Comparison of ENCODE assay signal across 8 mouse cellular contexts in genomic region chr1:72874287-72875211, GRCm38 (mm10). TPM values are rescaled to one million over a fixed set of nuclear protein-coding genes. Genes with fewer than 3 reads are reported as not detected.
A peak's percentile ranks its signal among the peaks of the same experiment; 100 is the strongest.
DNase-seq lines count a peak whose midpoint lies in the region; ATAC-seq and TF ChIP-seq lines count a peak whose summit lies in the region.

Igfbp5 (minus strand) TSS chr1:72874884.

- no peak for TF ChIP-seq EP300 in MEL (IDR thresholded peaks at IDR 0.05; ENCODE audit: low read depth in 1 of 2, low read length in 2 of 2)

- TF ChIP-seq RAD21 in MEL (IDR thresholded peaks at IDR 0.05; ENCODE audit: low read depth, low read length) = no peak

- no peaks in the 10 kb centered on the region for H3K9me3 ChIP-seq in MEL (replicated peaks; ENCODE audit: insufficient read depth, low read length)
- H3K9me3 ChIP-seq in hindbrain, embryonic 12.5 days (replicated peaks) = no peaks in the 10 kb centered on the region

- peak; percentile 49 for ATAC-seq in hindbrain, embryonic 12.5 days (ENCODE audit: low FRiP score)

- no peak for TF ChIP-seq POLR2A in MEL (IDR thresholded peaks at IDR 0.05; ENCODE audit: control insufficient read depth in 1 of 2, insufficient read depth in 1 of 2, low read depth in 1 of 2, low read length in 2 of 2, poor library complexity in 1 of 2)
- peak; percentile 52; the same call in 1 of the 2 replicates for TF ChIP-seq POLR2A in cerebellum, adult 2 months (IDR thresholded peaks at IDR 0.05; ENCODE audit: borderline replicate concordance, insufficient read depth, low read length)

- H3K27ac ChIP-seq in MEL (ENCODE audit: control insufficient read depth, low read depth, low read length) = no peak within 1 kb of the TSS
- peak within 1 kb of the TSS; percentile 99 for H3K27ac ChIP-seq in cerebellum, adult 2 months (ENCODE audit: insufficient read depth, low read length)
- peak within 1 kb of the TSS; percentile 79 for H3K27ac ChIP-seq in hindbrain, embryonic 12.5 days

- H3K4me1 ChIP-seq in MEL (ENCODE audit: control insufficient read depth in 1 of 2, insufficient read depth in 2 of 2, low read length in 2 of 2) = peaks cover 2 to 3% of the 10 kb centered on the region in 2 experiments
- peaks cover 10% of the 10 kb centered on the region for H3K4me1 ChIP-seq in cerebellum, adult 2 months (ENCODE audit: control insufficient read depth, insufficient read depth, low read length)
- peaks cover 58% of the 10 kb centered on the region for H3K4me1 ChIP-seq in hindbrain, embryonic 12.5 days

- no peaks in the 10 kb centered on the region for H3K79me2 ChIP-seq in MEL (ENCODE audit: control insufficient read depth, insufficient read depth, low read length, poor library complexity)

- TF ChIP-seq CTCF in MEL (IDR thresholded peaks at IDR 0.05 in 2 of 3, conservative IDR thresholded peaks at IDR 0.05 in 1 of 3; ENCODE audit: control insufficient read depth in 1 of 3, insufficient read depth in 1 of 3, low read depth in 2 of 3, low read length in 3 of 3, poor library complexity in 1 of 3, severe bottlenecking in 1 of 3) = no peak
- TF ChIP-seq CTCF in cerebellum, adult 2 months (IDR thresholded peaks at IDR 0.05; ENCODE audit: borderline replicate concordance, insufficient read depth, low read depth, low read length) = no peak

- no peaks in the 10 kb centered on the region for H3K27me3 ChIP-seq in MEL (ENCODE audit: control insufficient read depth in 1 of 2, insufficient read depth in 2 of 2, low read length in 2 of 2)
- no peaks in the 10 kb centered on the region for H3K27me3 ChIP-seq in cerebellum, adult 2 months (ENCODE audit: control insufficient read depth, insufficient read depth, low read length)
- H3K27me3 ChIP-seq in hindbrain, embryonic 12.5 days = peaks cover 31% of the 10 kb centered on the region

- peaks cover 0 to 3% of the 10 kb centered on the region in 2 experiments; a peak in 2 of 4 replicates for H3K36me3 ChIP-seq in MEL (ENCODE audit: control insufficient read depth in 1 of 2, insufficient read depth in 2 of 2, low read length in 2 of 2)
- H3K36me3 ChIP-seq in hindbrain, embryonic 12.5 days = no peaks in the 10 kb centered on the region

- DNase-seq in MEL (ENCODE audit: low read depth, low spot score) = peak; percentile 45
- DNase-seq in cerebellum, adult 2 months = peak; percentile 77 to 79
- peak; percentile 42 to 59 for DNase-seq in frontal cortex, postnatal 14 days (ENCODE audit: low spot score in 2 of 2)
- DNase-seq in layer of hippocampus, postnatal 25 days (ENCODE audit: extremely low spot score in 1 of 2, low spot score in 1 of 2) = peak in 1 of 2 experiments; percentile 71
- DNase-seq in lung, postnatal 14 days = peak; percentile 84
- peak; percentile 93 for DNase-seq in skeletal muscle tissue, adult 2 months (ENCODE audit: low read depth, low spot score)
- no peak for DNase-seq in spleen, adult 12 weeks (ENCODE audit: low spot score)

- H3K9ac ChIP-seq in MEL (ENCODE audit: control insufficient read depth, low read depth, low read length, poor library complexity, severe bottlenecking) = no peak within 1 kb of the TSS
- peak within 1 kb of the TSS; percentile 76 for H3K9ac ChIP-seq in hindbrain, embryonic 12.5 days

- WGBS in cerebellum, adult 2 months = 2% methylated on average over 38 of the region's 38 CpGs
- WGBS in hindbrain, embryonic 12.5 days = under 1% methylated on average over 38 of the region's 38 CpGs

- no peak within 1 kb of the TSS for H3K4me3 ChIP-seq in MEL (ENCODE audit: control insufficient read depth in 1 of 2, insufficient read depth in 1 of 2, low read depth in 2 of 2, low read length in 2 of 2)
- peak within 1 kb of the TSS; percentile 99 for H3K4me3 ChIP-seq in cerebellum, adult 2 months (replicated peaks; ENCODE audit: insufficient read depth, low read depth, low read length)
- peak within 1 kb of the TSS; percentile 60 for H3K4me3 ChIP-seq in hindbrain, embryonic 12.5 days

- peak within 1 kb of the TSS; percentile 96 for H3K4me2 ChIP-seq in hindbrain, embryonic 12.5 days (replicated peaks)

TF ChIP-seq in MEL, 35 proteins besides CTCF, POLR2A, EP300 and RAD21:
- TF ChIP-seq BHLHE40 (IDR thresholded peaks at IDR 0.05; ENCODE audit: borderline replicate concordance, low read depth, low read length) (no peak), MAX (IDR thresholded peaks at IDR 0.05; ENCODE audit: low read length) (no peak)

RNA-seq across cellular contexts. Expression of gene Igfbp5, which starts in this region (rescaled TPM):
- total RNA-seq in MEL (2012; rRNA removed) = 0.03 TPM in 1 of 2 replicates, not detected in the other
- under 1 TPM in 1 of 2 experiments, not detected in 1; 0.03 TPM for polyA plus RNA-seq in MEL (2012; ENCODE audit: insufficient read depth in 1 of 2, insufficient read length in 2 of 2, low read depth in 1 of 2, low replicate concordance in 2 of 2, missing spikeins in 1 of 2)
- 63.0 and 81.6 TPM in 2 replicates for polyA plus RNA-seq in cerebellum, adult 2 months (2012; rRNA removed)
- 69.6 and 99.7 TPM in 2 replicates for polyA plus RNA-seq in hindbrain, embryonic 12.5 days (2016; fragmentation: Nextera tagmentation; extraction: Ambion mirVana)
- total RNA-seq in layer of hippocampus, postnatal 25 days (2021) = 10 to 100 TPM; 69.7 to 72.5 TPM

Comparison
In these comparisons a context has a peak if more than half of its experiments do, and no peak if none do; other contexts are left out.
1. RNA of gene Igfbp5 (total RNA-seq): 69.7 to 72.5 TPM in layer of hippocampus, postnatal 25 days; 0.03 TPM in MEL; every median in the first group is over 10 times any median in the second.
2. RNA of gene Igfbp5 (polyA plus RNA-seq): 69.6 to 99.7 TPM in hindbrain, embryonic 12.5 days and 63.0 to 81.6 TPM in cerebellum, adult 2 months; 0.03 TPM in MEL; every median in the first group is over 10 times any median in the second.
3. Peak in DNase-seq in MEL; RNA of the gene not detected or under 1 TPM.
4. H3K4me3 ChIP-seq: peak in cerebellum, adult 2 months (single experiment) and hindbrain, embryonic 12.5 days (single experiment); none in MEL (0 of 2).